Mouse (Mus musculus) bone marrow macrophage, adult 2 months (primary cell): ENCODE data around the gene Styxl1.

Source experiments
- CTCF ChIP-seq: IDR thresholded peaks from 2 replicates; pipeline ENCODE4 v1.5.1; 2012; ENCODE audit warnings: low read depth, mild to moderate bottlenecking, low read length, moderate library complexity
- POLR2A ChIP-seq: IDR thresholded peaks from 2 replicates; pipeline ENCODE4 v1.6.1; 2012; ENCODE audit warnings: mild to moderate bottlenecking, low read depth, low read length, borderline replicate concordance

GRCm38 (mm10) chr5:135709716-135710115 lies 68.5 kb downstream of the Styxl1 start:
- no peak for TF ChIP-seq CTCF
- TF ChIP-seq POLR2A: no peak
